Comparison of ENCODE assay signal across 20 mouse cellular contexts in genomic region chr11:12873712-12874111, GRCm38 (mm10).
DNase-seq lines count a peak whose midpoint lies in the region; ATAC-seq and TF ChIP-seq lines count a peak whose summit lies in the region.
"Had no signal": no experiment of that assay in that cellular context is flagged by ENCODE, and none has a peak within 500 bp of the region (broad histone marks: within the 10 kb centered on the region; RNA-seq: fewer than 3 reads in every experiment).

No protein-coding gene starts in this region.

- DNase-seq in kidney, adult 9 months, result peak; percentile 25
- no peak for DNase-seq in kidney, adult 11 months
- DNase-seq in liver, postnatal 0 days, result no peak
- DNase-seq in liver, embryonic 13.5 days, result no peak
- no peak for DNase-seq in gastrocnemius, postnatal 10 days
- DNase-seq: adrenal gland, postnatal 14 days; cerebellum, adult 18-20 months; cerebellum, adult 9-11 months; cerebellum, postnatal 36 days; gastrocnemius, postnatal 14 days; heart, adult 2 months had no signal

- peak; percentile 42; the same call in 1 of the 2 replicates for ATAC-seq in liver, embryonic 12.5 days
- no peak for ATAC-seq in liver, postnatal 0 days
- ATAC-seq in liver, embryonic 13.5 days (ENCODE audit: low read depth), result peak; percentile 47; the same call in 1 of the 2 replicates
- ATAC-seq: activated CD4-positive, CD25-positive, alpha-beta regulatory T cell, adult 4 months; forebrain, embryonic 16.5 days; Patski had no signal

- no peak overlapping the region for H3K4me3 ChIP-seq in liver, embryonic 12.5 days
- no peak overlapping the region for H3K4me3 ChIP-seq in liver, postnatal 0 days (ENCODE audit: low read depth, low read length)
- H3K4me3 ChIP-seq in liver, embryonic 13.5 days (replicated peaks), result no peak overlapping the region
- H3K4me3 ChIP-seq: embryonic facial prominence, embryonic 13.5 days; forebrain, embryonic 12.5 days; heart, adult 2 months; heart, embryonic 12.5 days; hindbrain, embryonic 10.5 days had no signal

- 29% methylated on average over 1 of the region's 1 CpGs for WGBS in liver, embryonic 12.5 days (ENCODE audit: insufficient replicate concordance)
- 52% methylated on average over 1 of the region's 1 CpGs for WGBS in liver, postnatal 0 days (ENCODE audit: insufficient replicate concordance)
- WGBS in liver, embryonic 13.5 days (ENCODE audit: insufficient replicate concordance), result 40% methylated on average over 1 of the region's 1 CpGs

- no peaks in the 10 kb centered on the region for H3K27me3 ChIP-seq in liver, embryonic 12.5 days (replicated peaks)
- H3K27me3 ChIP-seq in liver, postnatal 0 days (ENCODE audit: insufficient read depth, low read length), result no peaks in the 10 kb centered on the region
- H3K27me3 ChIP-seq in liver, embryonic 13.5 days, result no peaks in the 10 kb centered on the region
- H3K27me3 ChIP-seq: CH12.LX; embryonic facial prominence, embryonic 13.5 days; forebrain, embryonic 12.5 days; heart, embryonic 12.5 days had no signal

- TF ChIP-seq CTCF in liver, postnatal 0 days (IDR thresholded peaks at IDR 0.05; ENCODE audit: low read depth), result no peak

- H3K4me1 ChIP-seq in liver, embryonic 12.5 days, result no peaks in the 10 kb centered on the region
- no peaks in the 10 kb centered on the region for H3K4me1 ChIP-seq in liver, postnatal 0 days (ENCODE audit: insufficient read depth)
- no peaks in the 10 kb centered on the region for H3K4me1 ChIP-seq in liver, embryonic 13.5 days (replicated peaks)
- H3K4me1 ChIP-seq: embryonic facial prominence, embryonic 13.5 days; forebrain, embryonic 12.5 days; heart, embryonic 12.5 days; hindbrain, embryonic 10.5 days had no signal

- H3K4me2 ChIP-seq in liver, embryonic 12.5 days, result no peak overlapping the region
- no peak overlapping the region for H3K4me2 ChIP-seq in liver, postnatal 0 days (ENCODE audit: low read depth, low read length)
- H3K4me2 ChIP-seq in liver, embryonic 13.5 days, result no peak overlapping the region
- H3K4me2 ChIP-seq: embryonic facial prominence, embryonic 13.5 days; forebrain, embryonic 12.5 days; heart, embryonic 12.5 days had no signal

- H3K9me3 ChIP-seq in liver, embryonic 12.5 days (replicated peaks), result no peaks in the 10 kb centered on the region
- H3K9me3 ChIP-seq in liver, postnatal 0 days (ENCODE audit: low read length), result no peaks in the 10 kb centered on the region
- no peaks in the 10 kb centered on the region for H3K9me3 ChIP-seq in liver, embryonic 13.5 days (replicated peaks)
- H3K9me3 ChIP-seq: embryonic facial prominence, embryonic 13.5 days; forebrain, embryonic 12.5 days; hindbrain, embryonic 10.5 days had no signal

- no peak overlapping the region for H3K9ac ChIP-seq in liver, embryonic 12.5 days
- no peak overlapping the region for H3K9ac ChIP-seq in liver, postnatal 0 days (replicated peaks)
- H3K9ac ChIP-seq in liver, embryonic 13.5 days, result no peak overlapping the region
- H3K9ac ChIP-seq: embryonic facial prominence, embryonic 13.5 days; forebrain, embryonic 12.5 days; heart, embryonic 12.5 days had no signal

- no peak for TF ChIP-seq EP300 in liver, postnatal 0 days (IDR thresholded peaks at IDR 0.05; ENCODE audit: low read depth)

- no peaks in the 10 kb centered on the region for H3K36me3 ChIP-seq in liver, embryonic 12.5 days
- no peaks in the 10 kb centered on the region for H3K36me3 ChIP-seq in liver, postnatal 0 days (replicated peaks; ENCODE audit: insufficient read depth, low read length)
- H3K36me3 ChIP-seq in liver, embryonic 13.5 days, result no peaks in the 10 kb centered on the region
- H3K36me3 ChIP-seq: embryonic facial prominence, embryonic 13.5 days; forebrain, embryonic 12.5 days; heart, embryonic 12.5 days; hindbrain, embryonic 10.5 days had no signal

- H3K27ac ChIP-seq in liver, embryonic 12.5 days, result no peak overlapping the region
- no peak overlapping the region for H3K27ac ChIP-seq in liver, postnatal 0 days (ENCODE audit: low read depth)
- no peak overlapping the region for H3K27ac ChIP-seq in liver, embryonic 13.5 days
- H3K27ac ChIP-seq: embryonic facial prominence, embryonic 13.5 days; forebrain, embryonic 12.5 days; heart, adult 2 months; hindbrain, embryonic 10.5 days had no signal
